Mouse (Mus musculus): ENCODE measurements at regions not wholly inside any gene's neighbourhood (a gene's known extent, or its start where the extent isn't known, plus 50 kb on each side); places are given as distances from the start of the nearest gene placed in this dataset.

DNA sequence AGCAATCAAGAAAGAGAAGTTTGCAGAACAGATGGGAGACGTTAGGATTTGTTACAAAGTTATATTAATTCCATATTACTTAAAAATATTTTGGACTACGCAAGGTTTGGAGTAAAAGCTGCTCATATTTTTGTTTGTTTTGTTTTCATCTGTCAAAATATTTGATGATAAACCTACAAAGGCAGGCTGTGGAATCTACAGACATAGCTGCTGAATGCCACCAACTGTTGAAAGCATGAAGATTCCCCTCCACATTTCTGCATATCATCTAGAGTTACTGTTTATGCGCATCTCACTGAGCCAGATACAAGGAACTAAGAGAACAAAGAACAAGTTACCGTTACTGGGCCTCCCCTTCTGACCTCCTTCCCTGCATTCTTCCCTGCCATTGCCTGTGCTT is 127.1 kb upstream of the Gorab start:
- Histone ChIP-seq H3K9me3 (no peaks in the 10 kb centered on the region), H3K36me3 (replicated peaks) (no peaks in the 10 kb centered on the region), H3K4me1 (no peaks in the 10 kb centered on the region), H3K9ac (no peak overlapping the region), H3K27me3 (no peaks in the 10 kb centered on the region), H3K4me2 (no peak overlapping the region), H3K4me3 (replicated peaks) (no peak overlapping the region), H3K27ac (no peak overlapping the region)
- 79% methylated on average over 4 of the region's 4 CpGs for WGBS
- ATAC-seq (ENCODE audit: low FRiP score), result no peak

DNA sequence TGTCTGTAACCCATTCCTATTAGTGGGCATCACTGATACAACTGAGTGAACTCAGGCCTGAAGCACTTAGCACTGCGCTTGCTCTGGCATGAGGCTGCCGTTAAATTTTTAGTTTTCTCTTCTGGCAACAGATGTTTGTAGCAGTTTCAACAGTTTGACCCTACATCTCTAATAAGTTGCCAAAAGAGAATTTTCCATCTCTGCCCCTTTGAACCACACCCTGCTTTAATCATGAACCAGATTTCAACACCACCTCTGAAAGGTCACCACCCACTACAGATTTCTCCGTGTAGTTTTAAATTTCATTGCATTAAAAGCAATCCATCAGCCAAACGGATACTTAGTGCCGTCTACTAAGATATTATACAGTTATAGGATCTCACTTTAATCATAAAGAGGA is 114.5 kb upstream of the Gorab start:
- no peak overlapping the region for H3K9ac ChIP-seq
- no peaks in the 10 kb centered on the region for H3K9me3 ChIP-seq
- no peak overlapping the region for H3K27ac ChIP-seq
- no peak overlapping the region for H3K4me2 ChIP-seq
- ATAC-seq (ENCODE audit: low FRiP score), result no peak
- H3K36me3 ChIP-seq (replicated peaks), result no peaks in the 10 kb centered on the region
- no peaks in the 10 kb centered on the region for H3K27me3 ChIP-seq
- 88% methylated on average over 5 of the region's 5 CpGs for WGBS
- H3K4me1 ChIP-seq, result no peaks in the 10 kb centered on the region
- no peak overlapping the region for H3K4me3 ChIP-seq (replicated peaks)

DNA sequence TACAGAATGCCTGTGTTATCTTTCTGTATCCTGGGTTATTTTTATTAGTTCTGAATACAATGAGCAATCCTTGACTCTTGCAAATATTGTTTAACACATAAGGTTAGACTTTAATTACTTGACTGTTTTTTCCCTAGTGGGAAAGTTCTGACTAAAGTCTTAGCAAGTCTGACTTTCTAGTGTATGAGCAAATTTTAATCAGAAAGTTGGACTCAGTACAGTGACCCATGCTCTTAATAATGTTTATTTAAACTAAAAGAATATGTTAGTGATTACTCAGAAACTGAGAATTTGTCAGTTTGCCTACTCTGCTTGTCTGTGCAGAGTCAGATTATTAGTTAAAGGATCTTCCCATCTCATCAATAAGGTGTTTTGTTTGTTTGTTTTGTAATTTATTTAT is 109.4 kb upstream of the Gorab start:
- no peak overlapping the region for H3K4me2 ChIP-seq
- H3K9me3 ChIP-seq, result no peaks in the 10 kb centered on the region
- no peaks in the 10 kb centered on the region for H3K36me3 ChIP-seq (replicated peaks)

DNA sequence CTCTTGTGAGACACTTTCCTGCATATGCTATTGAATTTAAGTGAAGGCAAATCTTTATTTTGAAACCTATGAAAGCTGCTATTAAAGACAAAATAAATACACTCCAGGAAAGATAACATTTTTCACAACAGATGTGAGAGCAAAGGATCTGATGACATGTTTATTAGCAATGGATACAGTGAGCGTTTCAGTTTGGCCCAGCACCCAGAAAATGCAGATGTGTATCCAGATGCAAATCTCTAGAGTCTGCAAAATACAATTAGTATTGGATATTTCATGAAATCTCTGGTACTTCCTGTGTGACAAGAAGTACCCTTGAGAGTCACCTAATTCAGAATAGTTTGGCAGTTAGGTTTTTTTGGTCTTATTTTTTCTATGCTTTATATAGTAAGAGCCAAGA is 108.5 kb upstream of the Gorab start:
- Histone ChIP-seq H3K4me2 (no peak overlapping the region), H3K27me3 (no peaks in the 10 kb centered on the region), H3K36me3 (replicated peaks) (no peaks in the 10 kb centered on the region), H3K4me1 (no peaks in the 10 kb centered on the region), H3K4me3 (replicated peaks) (no peak overlapping the region), H3K9me3 (no peaks in the 10 kb centered on the region), H3K27ac (no peak overlapping the region), H3K9ac (no peak overlapping the region)
- ATAC-seq (ENCODE audit: low FRiP score), result no peak
- 74% methylated on average over 1 of the region's 1 CpGs for WGBS

More for the DNA sequence above, 109.4 kb upstream of the Gorab start:
- H3K27me3 ChIP-seq, result no peaks in the 10 kb centered on the region
- H3K4me1 ChIP-seq, result no peaks in the 10 kb centered on the region
- H3K27ac ChIP-seq, result no peak overlapping the region
- ATAC-seq (ENCODE audit: low FRiP score), result no peak
- H3K9ac ChIP-seq, result no peak overlapping the region
- no peak overlapping the region for H3K4me3 ChIP-seq (replicated peaks)

DNA sequence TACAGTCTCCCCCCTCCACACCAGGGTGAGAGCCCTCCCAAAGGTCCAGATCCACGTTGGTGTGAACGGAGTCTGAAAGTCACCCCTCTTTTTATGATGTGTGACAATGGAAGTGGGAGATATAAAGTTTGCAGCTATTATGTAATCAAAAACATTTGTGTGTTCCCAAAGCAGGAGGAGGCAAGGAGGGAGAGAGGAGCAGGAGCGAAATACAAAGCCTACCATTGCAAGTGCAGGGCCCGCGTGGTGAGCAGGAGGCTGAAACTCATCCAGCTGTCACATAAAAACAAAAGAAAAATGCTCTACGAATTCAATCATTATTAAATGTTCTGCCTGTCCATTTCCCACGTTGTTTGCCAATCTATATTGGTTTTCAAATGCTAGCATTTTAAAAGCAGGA is 101.6 kb upstream of the Gorab start:
- Histone ChIP-seq H3K4me2 (no peak overlapping the region), H3K36me3 (replicated peaks) (no peaks in the 10 kb centered on the region), H3K4me1 (no peaks in the 10 kb centered on the region), H3K9me3 (no peaks in the 10 kb centered on the region), H3K27me3 (no peaks in the 10 kb centered on the region), H3K27ac (no peak overlapping the region), H3K9ac (no peak overlapping the region), H3K4me3 (replicated peaks) (no peak overlapping the region)
- no peak for ATAC-seq (ENCODE audit: low FRiP score)
- 75% methylated on average over 7 of the region's 7 CpGs for WGBS

DNA sequence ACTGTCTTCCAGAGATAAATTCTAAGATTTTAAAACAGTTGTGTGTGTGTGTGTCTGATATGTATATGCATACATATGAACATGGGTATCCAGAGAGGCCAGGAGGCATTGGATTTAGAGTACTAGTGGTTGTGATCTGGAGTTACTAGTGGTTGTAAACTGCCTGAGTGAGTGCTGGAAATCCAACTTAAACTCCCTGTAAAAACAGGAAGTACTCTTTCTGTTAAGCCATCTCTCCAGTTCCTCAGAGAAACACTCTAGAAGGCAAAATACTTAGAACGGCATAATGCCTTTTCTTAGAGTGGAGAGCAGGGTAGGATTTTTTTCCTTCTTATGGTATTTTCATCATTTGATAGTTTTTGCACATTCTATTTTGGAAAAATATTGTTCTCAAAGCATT is 99.1 kb upstream of the Gorab start:
- no peak overlapping the region for H3K27ac ChIP-seq
- H3K4me1 ChIP-seq, result no peaks in the 10 kb centered on the region
- ATAC-seq (ENCODE audit: low FRiP score), result no peak
- H3K36me3 ChIP-seq (replicated peaks), result no peaks in the 10 kb centered on the region
- H3K4me3 ChIP-seq (replicated peaks), result no peak overlapping the region
- H3K9ac ChIP-seq, result no peak overlapping the region
- H3K27me3 ChIP-seq, result no peaks in the 10 kb centered on the region
- H3K9me3 ChIP-seq, result no peaks in the 10 kb centered on the region
- no peak overlapping the region for H3K4me2 ChIP-seq
- WGBS, result 96% methylated on average over 1 of the region's 1 CpGs

DNA sequence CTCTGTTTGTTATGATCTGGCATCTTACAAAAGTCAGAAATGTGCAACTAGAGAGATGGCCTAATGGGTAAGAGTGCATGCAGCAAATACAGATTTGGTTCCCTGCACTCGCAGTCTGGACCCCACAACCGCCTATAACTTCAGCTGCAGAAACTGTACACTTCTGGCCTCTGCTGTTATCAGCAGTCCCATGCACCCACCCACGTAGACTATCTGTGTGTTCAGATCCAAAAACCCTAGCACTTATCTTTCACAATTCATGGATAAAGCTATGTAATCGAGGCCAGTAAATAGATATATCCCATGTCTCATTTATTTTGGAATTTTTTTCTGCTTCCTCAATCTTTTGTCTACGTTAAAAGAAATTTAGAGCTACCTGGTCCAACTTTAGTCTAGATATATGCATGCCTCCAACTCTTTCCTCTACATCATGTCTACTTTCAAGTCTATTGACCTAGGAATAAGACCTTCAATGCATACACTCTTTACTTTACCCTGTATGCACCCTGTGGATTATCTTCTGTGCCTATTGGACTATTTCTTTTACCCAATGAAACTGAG is 95.0 kb upstream of the Gorab start:
- no peaks in the 10 kb centered on the region for H3K9me3 ChIP-seq
- H3K4me3 ChIP-seq (replicated peaks), result no peak overlapping the region
- ATAC-seq (ENCODE audit: low FRiP score), result no peak
- H3K4me1 ChIP-seq, result no peaks in the 10 kb centered on the region
- no peaks in the 10 kb centered on the region for H3K36me3 ChIP-seq (replicated peaks)
- H3K9ac ChIP-seq, result no peak overlapping the region
- no peak overlapping the region for H3K27ac ChIP-seq
- WGBS, result 87% methylated on average over 5 of the region's 5 CpGs
- H3K27me3 ChIP-seq, result no peaks in the 10 kb centered on the region
- no peak overlapping the region for H3K4me2 ChIP-seq

DNA sequence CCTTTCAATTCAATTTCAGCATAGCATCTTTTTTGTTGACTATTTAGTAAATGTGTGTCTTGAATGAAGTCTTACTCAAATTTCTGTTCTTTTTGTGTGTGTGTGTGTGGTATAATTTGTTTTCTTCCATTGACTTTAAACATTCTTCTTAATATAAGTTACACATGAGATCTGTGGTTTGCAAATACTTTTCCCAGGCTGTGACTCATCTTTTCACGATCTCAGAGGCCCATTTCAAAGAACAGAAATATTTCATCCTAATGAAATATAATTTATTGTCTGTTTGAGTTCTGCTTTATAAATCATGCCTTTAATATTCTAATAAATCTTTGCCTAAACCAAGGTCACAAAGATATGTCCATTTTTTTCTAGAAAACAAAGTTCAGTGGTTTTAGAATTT is 92.9 kb upstream of the Gorab start:
- Histone ChIP-seq H3K4me1 (no peaks in the 10 kb centered on the region), H3K36me3 (replicated peaks) (no peaks in the 10 kb centered on the region), H3K9me3 (no peaks in the 10 kb centered on the region), H3K4me3 (replicated peaks) (no peak overlapping the region), H3K4me2 (no peak overlapping the region), H3K27ac (no peak overlapping the region), H3K9ac (no peak overlapping the region), H3K27me3 (no peaks in the 10 kb centered on the region)
- 75% methylated on average over 1 of the region's 1 CpGs for WGBS
- no peak for ATAC-seq (ENCODE audit: low FRiP score)

DNA sequence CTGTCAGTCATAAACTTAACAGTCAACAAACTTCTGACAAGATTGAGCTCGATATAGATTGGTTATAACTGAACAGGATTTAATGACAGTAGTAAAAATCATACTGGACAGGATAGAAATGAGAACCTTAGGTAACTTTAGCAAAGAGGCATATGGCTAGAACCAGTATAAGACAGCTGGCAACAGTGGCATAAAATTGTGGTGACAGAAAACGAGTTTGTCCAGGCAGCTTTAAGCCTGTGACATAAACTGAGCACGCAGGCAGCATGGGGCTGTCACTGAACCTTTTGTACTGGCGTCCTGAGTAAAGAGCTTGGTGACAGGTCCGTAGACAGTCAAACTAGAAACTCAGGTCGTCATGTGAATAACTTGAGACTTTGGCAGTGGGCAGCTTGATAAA is 85.1 kb upstream of the Gorab start:
- Histone ChIP-seq H3K4me3 (replicated peaks) (no peak overlapping the region), H3K9ac (no peak overlapping the region), H3K4me1 (no peaks in the 10 kb centered on the region), H3K27me3 (no peaks in the 10 kb centered on the region), H3K27ac (no peak overlapping the region), H3K36me3 (replicated peaks) (no peaks in the 10 kb centered on the region), H3K9me3 (no peaks in the 10 kb centered on the region), H3K4me2 (no peak overlapping the region)
- no peak for ATAC-seq (ENCODE audit: low FRiP score)
- 65% methylated on average over 6 of the region's 6 CpGs for WGBS

DNA sequence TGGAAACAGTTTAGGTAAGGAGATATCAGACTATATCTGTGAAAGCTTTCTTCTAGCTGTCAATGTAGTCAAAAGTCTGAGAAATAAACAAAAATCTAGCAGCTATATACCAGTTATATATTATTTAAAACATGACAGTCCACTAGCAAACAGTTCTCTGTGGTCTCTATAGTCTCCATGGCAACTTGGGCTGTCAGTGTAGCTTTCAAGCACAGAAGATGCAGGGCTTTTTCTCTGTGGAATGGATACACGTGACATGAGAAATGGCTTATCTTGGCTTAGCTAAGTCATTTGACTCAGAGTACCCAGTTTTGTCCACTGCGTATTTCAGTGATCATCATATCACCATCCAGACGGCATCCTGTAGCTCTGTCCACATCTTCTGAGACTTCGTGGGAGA is 84.6 kb upstream of the Gorab start:
- no peaks in the 10 kb centered on the region for H3K27me3 ChIP-seq
- H3K36me3 ChIP-seq (replicated peaks), result no peaks in the 10 kb centered on the region
- no peak overlapping the region for H3K4me2 ChIP-seq
- H3K4me1 ChIP-seq, result no peaks in the 10 kb centered on the region
- no peak overlapping the region for H3K4me3 ChIP-seq (replicated peaks)
- no peak for ATAC-seq (ENCODE audit: low FRiP score)
- H3K27ac ChIP-seq, result no peak overlapping the region
- H3K9me3 ChIP-seq, result no peaks in the 10 kb centered on the region
- no peak overlapping the region for H3K9ac ChIP-seq
- WGBS, result 82% methylated on average over 4 of the region's 4 CpGs

DNA sequence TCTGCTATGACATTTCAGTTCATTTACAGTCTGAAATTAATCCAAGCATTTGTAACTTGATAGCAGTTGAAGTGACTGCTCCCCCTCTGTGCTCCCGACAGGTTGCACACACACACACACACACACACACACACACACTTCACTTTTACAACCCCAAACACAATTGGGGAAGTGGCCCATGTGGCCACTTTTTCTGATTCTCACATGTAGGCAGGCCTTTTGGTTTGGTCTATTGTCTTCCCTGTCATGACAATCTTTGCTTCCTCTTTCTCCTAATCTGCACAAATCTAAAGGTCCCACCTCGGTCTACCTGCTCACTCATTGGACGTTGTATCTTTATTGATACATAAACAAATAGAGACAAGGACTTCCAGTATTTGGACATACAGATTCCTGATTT is 79.6 kb upstream of the Gorab start:
- no peaks in the 10 kb centered on the region for H3K27me3 ChIP-seq
- ATAC-seq (ENCODE audit: low FRiP score), result no peak
- H3K4me3 ChIP-seq (replicated peaks), result no peak overlapping the region
- no peak overlapping the region for H3K9ac ChIP-seq
- H3K4me2 ChIP-seq, result no peak overlapping the region
- H3K4me1 ChIP-seq, result no peaks in the 10 kb centered on the region
- H3K36me3 ChIP-seq (replicated peaks), result no peaks in the 10 kb centered on the region
- no peaks in the 10 kb centered on the region for H3K9me3 ChIP-seq
- WGBS, result 80% methylated on average over 3 of the region's 3 CpGs
- no peak overlapping the region for H3K27ac ChIP-seq

DNA sequence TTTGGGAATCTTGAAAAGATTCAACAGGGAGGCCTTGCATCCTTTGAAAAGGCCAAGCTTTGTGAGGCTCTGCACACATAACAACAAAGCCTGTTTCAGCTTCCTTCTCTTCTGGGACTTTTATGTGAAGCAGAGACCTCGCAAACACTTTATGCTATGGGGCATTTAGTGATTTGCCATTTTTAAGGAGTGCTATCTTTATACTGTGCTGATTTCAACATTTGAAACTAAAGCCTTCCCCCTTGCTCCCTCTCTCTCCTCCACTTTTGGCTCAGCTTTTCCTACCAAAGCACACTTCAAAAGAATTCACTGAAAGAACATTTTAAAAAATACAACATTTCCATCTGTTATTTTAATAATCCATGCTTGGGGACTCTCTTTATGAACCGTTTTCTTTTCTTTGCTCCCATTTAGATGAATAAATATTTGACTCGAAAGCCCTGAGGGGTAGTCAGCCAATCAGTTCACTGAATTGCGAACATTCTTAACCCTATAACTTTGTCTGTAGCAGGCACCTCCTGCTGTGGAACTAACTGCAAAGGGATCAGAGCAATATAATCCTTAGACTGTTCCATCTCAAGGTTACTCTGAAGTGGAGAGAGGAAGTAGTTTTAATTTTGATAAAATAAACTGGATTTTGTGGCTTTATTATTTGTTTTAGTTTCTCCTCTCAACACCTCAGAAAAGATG is 74.2 kb upstream of the Gorab start:
- Histone ChIP-seq H3K36me3 (replicated peaks) (no peaks in the 10 kb centered on the region), H3K27me3 (no peaks in the 10 kb centered on the region), H3K4me2 (no peak overlapping the region), H3K9ac (no peak overlapping the region), H3K9me3 (no peaks in the 10 kb centered on the region), H3K4me3 (replicated peaks) (no peak overlapping the region), H3K4me1 (peaks cover 6% of the 10 kb centered on the region; the same call in 1 of the 2 replicates), H3K27ac (no peak overlapping the region)
- ATAC-seq (ENCODE audit: low FRiP score), result no peak
- WGBS, result 36% methylated on average over 4 of the region's 4 CpGs

DNA sequence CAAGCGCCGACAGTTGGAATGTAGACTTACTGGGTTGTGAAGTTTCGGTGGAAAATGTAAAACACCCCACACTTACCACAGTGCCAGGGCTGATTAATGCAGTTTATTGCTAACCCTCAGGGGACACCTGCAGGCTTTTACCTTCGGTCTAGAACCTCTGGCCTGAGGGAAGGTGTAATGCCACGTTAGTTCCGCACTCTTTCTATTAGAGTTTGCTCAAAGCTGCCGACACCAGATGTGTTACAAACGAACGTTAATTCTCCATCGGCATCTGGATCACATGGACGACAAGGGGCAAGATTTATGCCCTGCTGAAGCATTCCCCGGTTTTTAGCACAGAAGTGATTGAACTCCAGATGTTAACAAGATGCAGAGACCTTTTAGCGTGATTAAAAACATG is 57.7 kb upstream of the Gorab start:
- no peaks in the 10 kb centered on the region for H3K36me3 ChIP-seq (replicated peaks)
- H3K27me3 ChIP-seq, result no peaks in the 10 kb centered on the region
- no peak overlapping the region for H3K9ac ChIP-seq
- no peak overlapping the region for H3K4me2 ChIP-seq
- no peaks in the 10 kb centered on the region for H3K4me1 ChIP-seq
- no peak overlapping the region for H3K27ac ChIP-seq
- no peaks in the 10 kb centered on the region for H3K9me3 ChIP-seq
- H3K4me3 ChIP-seq (replicated peaks), result no peak overlapping the region
- no peak for ATAC-seq (ENCODE audit: low FRiP score)
- WGBS, result 87% methylated on average over 13 of the region's 13 CpGs
